Mouse (Mus musculus): ENCODE measurements around the gene Thada.

Thada gene

GRCm38 (mm10) chr17:84351276-84351675, 114.7 kb downstream of the Thada start:
- DNase-seq (ENCODE audit: low read depth, low spot score) = no peak

- no peak for DNase-seq (ENCODE audit: low read depth, low spot score)
Measured at GRCm38 (mm10) chr17:84348865-84349264, 117.1 kb downstream of the Thada start.

- no peak for DNase-seq (ENCODE audit: low read depth, low spot score)
Measured at GRCm38 (mm10) chr17:84342299-84342817, 123.6 kb downstream of the Thada start.

DNA sequence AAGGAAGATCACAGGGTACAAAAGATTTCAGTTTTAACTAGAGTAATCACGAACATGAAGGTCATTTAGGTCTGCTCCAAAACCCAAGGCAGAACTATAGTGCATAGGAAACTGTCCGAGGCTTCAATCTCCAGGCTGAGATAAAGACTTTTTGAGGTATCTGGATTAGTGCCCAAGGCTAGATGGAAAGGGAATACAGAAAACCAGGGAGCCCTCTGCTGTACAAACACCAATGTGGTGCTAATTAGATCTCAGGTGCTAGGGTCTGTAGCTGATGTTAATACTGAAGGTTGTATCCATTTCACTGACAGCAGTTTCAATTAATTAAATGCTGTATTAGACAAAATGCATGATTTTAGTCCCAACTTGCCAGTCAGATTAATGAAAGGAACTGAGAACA, 124.3 kb downstream of the Thada start:
- no peak for DNase-seq (ENCODE audit: low read depth, low spot score)

GRCm38 (mm10) chr17:84340574-84340973, 125.4 kb downstream of the Thada start:
- DNase-seq (ENCODE audit: low read depth, low spot score) = no peak

DNA sequence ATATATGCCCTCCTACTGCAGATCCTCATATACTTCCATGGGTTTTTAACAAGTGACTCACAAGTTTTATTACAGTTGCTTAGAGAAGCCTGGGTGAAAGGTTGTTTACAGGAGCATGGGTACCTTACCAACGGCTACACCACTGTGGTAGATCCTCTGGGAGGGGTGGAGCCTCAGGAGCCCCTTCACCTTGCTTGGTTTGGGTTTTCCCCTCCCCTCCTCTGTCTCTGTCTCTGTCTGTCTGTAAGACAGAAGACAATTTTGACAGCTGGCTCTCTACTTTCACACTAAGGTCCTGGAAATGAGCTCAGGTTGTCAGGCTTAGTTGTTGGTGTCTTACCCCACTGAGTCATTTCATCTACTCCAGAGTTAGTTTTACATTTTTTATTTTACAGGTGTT, 130.0 kb downstream of the Thada start:
- DNase-seq (ENCODE audit: low read depth, low spot score) = no peak

GRCm38 (mm10) chr17:84335076-84335475, 130.9 kb downstream of the Thada start:
- no peak for DNase-seq (ENCODE audit: low read depth, low spot score)

DNA sequence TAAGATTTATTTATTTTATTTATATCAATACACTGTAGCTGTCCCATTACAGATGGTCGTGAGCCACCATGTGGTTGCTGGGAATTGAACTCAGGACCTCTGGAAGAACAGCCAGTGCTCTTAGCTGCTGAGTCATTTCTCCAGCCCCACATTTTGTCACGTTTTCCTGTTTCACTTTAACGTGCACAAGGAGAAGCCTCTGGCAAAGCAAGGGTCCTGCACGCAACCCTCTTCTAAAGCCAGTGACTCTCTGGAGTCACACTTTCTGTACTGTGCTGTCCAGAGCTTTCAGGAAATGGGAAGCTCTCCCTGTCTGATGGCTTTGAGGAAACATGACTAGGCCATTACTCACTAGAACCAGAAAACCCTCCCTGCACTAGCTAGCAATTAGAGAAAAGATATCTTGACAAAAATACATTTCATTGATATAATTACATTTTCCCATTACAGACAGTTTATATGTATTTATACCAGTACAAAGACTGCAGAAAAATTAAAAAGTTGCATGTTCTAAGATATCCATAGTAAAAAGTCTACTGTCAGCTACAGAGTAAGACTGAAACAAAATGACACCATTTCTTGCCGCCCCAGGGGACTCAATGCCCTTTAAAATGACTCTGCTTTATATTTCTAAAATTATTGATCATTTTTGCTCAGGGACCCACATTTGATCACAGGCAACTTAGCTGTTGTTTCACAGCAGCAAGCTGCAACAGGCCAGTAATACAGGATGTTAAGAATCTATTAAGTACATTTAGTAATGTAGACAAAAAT, 131.6 kb downstream of the Thada start:
- no peak for DNase-seq (ENCODE audit: low read depth, low spot score)

DNA sequence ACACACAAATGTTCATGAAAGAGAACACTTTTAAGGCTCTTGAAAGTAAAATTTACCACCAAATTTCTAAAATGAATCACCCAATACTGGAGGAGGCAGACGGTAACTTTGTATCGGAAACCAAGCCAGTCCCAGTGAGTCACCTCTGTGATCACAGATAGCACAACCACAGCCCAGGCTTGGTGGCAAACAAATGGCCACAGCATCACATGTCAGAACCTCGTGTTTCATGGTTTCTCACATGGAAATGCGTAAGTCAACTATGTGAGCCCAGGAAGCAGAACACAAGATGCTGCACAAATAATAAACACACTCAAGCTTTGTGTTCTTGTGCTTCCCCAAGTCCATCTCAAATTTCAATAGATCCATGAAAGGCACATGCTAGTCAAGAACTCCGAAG, 133.1 kb downstream of the Thada start:
- DNase-seq (ENCODE audit: low read depth, low spot score) = no peak

- no peak for DNase-seq (ENCODE audit: low read depth, low spot score)
Measured at GRCm38 (mm10) chr17:84330986-84331385, 135.0 kb downstream of the Thada start.

- DNase-seq (ENCODE audit: low read depth, low spot score) = no peak
Measured at GRCm38 (mm10) chr17:84330506-84330905, 135.5 kb downstream of the Thada start.

DNA sequence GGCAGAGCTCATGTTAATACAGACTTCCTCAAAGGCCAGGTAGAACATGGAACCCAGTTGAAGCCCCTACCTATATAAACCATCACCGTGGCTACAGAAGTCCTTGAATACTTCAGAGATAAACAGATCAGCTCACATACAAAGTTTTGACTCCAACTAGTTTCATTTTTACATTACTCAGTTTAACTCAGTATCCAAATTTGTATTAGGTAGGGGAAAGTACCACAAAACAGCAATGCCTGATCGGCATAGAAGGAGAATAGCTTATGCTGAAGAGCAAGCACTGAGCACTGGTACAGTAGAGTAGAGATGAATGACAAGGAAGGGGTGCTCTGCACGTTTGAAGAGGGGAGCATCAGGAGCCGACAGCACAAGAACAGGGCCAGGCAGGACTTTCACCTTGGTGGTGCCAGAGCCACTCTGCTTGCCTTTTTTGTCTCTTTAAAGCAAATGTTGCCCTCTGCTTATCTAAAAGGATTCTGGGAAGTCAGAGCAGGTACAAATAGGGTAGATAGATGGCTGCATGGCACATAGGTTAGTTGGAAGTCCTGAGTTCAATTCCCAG, 136.0 kb downstream of the Thada start:
- DNase-seq (ENCODE audit: low read depth, low spot score) = no peak

GRCm38 (mm10) chr17:84328526-84328925, 137.5 kb downstream of the Thada start:
- DNase-seq (ENCODE audit: low read depth, low spot score) = no peak

DNA sequence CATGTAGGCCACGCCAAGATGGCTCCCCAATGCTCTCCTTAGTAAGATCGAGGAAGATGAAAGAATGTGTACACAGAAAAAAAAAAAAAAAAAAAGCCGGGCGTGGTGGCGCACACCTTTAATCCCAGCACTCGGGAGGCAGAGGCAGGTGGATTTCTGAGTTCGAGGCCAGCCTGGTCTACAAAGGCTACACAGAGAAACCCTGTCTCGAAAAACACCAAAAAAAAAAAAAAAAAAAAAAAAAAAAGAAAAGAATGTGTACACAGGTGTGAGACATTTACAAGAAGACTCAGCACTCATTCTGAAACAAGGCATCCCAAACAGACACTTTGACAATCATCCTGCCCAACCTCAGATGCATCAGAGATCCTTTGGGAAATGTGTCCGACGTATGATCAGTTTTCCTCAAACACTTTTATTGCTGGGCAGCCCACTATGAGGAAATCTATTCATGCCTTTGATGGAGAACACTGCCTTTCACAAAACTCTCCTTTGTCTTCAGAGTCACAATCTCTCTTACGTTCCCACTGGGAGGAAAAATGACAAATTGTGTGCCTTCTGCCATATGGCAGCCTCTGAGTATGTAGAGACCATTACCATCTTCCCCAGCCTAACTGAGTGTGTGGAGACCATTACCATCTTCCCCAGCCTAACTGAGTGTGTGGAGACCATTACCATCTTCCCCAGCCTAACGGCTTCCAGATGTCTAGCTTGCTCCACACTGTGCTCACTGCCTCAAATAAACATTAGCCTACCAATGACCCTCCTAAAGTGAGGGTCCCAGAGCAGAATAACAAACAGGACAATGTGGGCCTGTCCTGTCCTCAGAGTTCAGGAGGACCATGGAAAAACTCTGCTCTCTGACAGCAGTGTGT, 138.7 kb downstream of the Thada start:
- DNase-seq (ENCODE audit: low read depth, low spot score) = no peak

DNA sequence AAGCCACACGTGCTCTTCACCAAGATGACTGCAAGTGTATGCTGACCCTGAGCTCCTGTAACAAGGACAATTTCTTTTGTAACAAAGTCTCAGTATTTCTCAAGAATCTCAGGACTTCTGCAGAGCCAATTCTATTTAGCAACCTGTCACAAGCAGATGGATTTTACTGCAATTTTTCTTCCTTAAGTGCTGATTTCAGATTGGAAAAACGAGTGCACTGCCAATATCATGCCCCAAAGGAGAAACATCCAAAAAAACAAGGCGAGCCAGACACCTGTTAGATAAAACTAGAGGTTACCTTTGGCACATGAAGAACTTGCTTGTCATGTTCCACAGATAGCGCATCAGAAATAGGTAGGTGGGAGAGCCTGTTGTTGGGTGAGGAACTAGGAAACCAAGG, 143.8 kb downstream of the Thada start:
- no peak for DNase-seq (ENCODE audit: low read depth, low spot score)

- DNase-seq (ENCODE audit: low read depth, low spot score) = no peak
Measured at GRCm38 (mm10) chr17:84321351-84321750, 144.7 kb downstream of the Thada start.

GRCm38 (mm10) chr17:84320576-84320975, 145.4 kb downstream of the Thada start:
- no peak for DNase-seq (ENCODE audit: low read depth, low spot score)

DNA sequence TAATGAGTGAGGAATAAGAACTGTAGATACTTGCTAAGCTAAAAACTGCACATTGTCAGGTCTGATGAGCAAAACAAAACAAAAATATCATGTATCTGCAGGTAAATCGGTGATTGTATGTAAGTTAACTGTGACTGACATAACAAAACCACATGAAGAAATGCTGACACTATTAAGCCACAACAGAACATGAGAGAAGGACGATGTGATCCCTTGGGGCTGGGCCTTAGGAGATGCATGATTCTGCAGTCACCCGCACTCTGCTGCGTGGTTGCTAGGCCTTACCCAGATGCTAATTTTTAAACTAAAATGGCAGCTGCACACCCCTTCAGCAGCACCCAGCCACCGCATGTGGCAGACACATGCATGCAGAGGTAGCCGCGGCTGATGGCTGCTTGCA, 151.7 kb downstream of the Thada start:
- DNase-seq (ENCODE audit: low read depth, low spot score) = no peak

DNA sequence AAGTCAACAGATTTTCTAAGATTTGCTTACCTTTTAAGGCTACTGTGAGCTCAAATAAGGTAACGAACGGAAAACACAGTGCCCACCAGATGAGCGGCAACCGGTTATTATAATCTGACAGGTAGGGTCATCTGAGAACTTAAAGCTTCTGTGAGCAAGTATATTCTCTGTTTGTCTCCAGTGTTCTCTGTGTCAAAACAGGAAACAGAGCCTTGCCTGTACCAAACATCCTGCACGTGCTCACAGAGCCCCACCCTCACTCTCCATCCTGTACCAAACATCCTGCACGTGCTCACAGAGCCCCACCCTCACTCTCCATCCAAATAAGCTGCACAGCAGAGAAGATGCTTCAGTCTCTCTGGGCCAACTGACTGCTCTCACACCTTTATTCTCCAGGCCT, 152.5 kb downstream of the Thada start:
- no peak for DNase-seq (ENCODE audit: low read depth, low spot score)

GRCm38 (mm10) chr17:84306151-84306550, 159.9 kb downstream of the Thada start:
- no peak for DNase-seq (ENCODE audit: low read depth, low spot score)

DNA sequence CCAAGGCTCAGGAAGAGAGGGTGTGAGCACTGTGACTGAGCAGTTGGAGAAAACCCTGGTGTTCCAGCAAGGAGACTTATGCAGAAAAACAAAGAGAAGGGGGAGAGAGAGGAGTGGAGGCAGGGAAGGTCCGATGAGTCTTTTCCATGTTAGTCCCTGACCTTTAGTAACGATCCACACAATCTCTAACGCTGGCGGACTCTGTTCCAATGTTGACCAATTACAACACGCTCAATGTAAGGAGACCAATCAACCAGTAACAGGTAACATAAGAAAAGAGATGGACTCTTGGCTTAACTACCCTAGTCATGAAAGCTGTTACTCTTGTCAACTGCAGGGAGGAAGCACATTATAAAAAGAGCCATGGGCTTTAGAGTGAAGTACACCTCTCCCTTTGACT, 160.9 kb downstream of the Thada start:
- no peak for DNase-seq (ENCODE audit: low read depth, low spot score)

DNA sequence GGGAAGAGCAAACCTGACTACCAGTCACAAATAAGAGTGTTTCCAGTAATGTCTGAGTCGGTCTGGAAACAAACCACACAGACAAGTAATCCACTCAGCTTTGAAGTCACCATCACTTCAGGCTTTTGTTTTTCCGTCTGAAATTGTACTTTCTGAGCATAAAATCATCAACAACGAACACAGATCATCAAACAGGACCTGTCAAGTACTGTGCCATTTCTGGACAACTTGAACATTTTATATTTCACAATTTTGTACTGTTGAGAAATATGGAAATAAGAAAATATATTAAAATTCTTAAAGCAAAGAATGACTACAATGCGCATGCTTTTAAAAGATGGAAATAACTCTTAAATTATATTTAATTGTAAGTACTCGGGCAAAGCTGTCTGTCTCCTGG, 161.9 kb downstream of the Thada start:
- DNase-seq (ENCODE audit: low read depth, low spot score) = no peak

Data from retina, adult 2 months (tissue).